Mouse (Mus musculus) hindbrain, postnatal 0 days (tissue): ENCODE results near the gene Fv1. TPM values are rescaled to one million over a fixed set of nuclear protein-coding genes. Genes with fewer than 3 reads are reported as not detected.
"Not testable (repeated sequence)": the region's sequence is repeated elsewhere in the genome, so short reads cannot be mapped to it uniquely, and the experiment has no call there.

ENCODE experiments used
- ATAC-seq: fragments of 200-750 bp; cut with Nextera tagmentation; 2 replicates; pipeline ENCODE4 v1.8.0; 2017; ENCODE audit warnings: mild to moderate bottlenecking, moderate TSS enrichment, moderate library complexity
- DNase-seq: peaks from one replicate; pipeline ENCODE4 v3.0.0-alpha.2; 2015; ENCODE audit warnings: low spot score
- H3K27ac ChIP-seq: fragments of 300-500 bp; sonication (generic); 2 replicates; pipeline ENCODE4 v1.5.1; 2014; ENCODE audit warnings: mild to moderate bottlenecking
- H3K27me3 ChIP-seq: fragments of 300-500 bp; sonication (generic); 2 replicates; pipeline ENCODE4 v1.6.1; 2014; ENCODE audit warnings: low read length, mixed read lengths; ENCODE audit not compliant: insufficient read depth
- H3K36me3 ChIP-seq: fragments of 300-500 bp; sonication (generic); 2 replicates; pipeline ENCODE4 v1.6.1; 2014; ENCODE audit warnings: low read length, mixed read lengths; ENCODE audit not compliant: insufficient read depth
- H3K4me1 ChIP-seq: fragments of 300-500 bp; sonication (generic); 2 replicates; pipeline ENCODE4 v1.6.1; 2014; ENCODE audit warnings: antibody characterized with exemption, low read length, mixed read lengths; ENCODE audit not compliant: insufficient read depth
- H3K4me2 ChIP-seq: fragments of 300-500 bp; sonication (generic); 2 replicates; pipeline ENCODE4 v1.6.1; 2014; ENCODE audit warnings: low read depth, mild to moderate bottlenecking, low read length, moderate library complexity, mixed read lengths
- H3K4me3 ChIP-seq: fragments of 300-500 bp; sonication (generic); 2 replicates; pipeline ENCODE4 v1.5.1; 2014; ENCODE audit warnings: low read length
- H3K9ac ChIP-seq: fragments of 300-500 bp; sonication (generic); replicated peaks from 2 replicates; pipeline ENCODE4 v1.6.1; 2014; ENCODE audit warnings: mild to moderate bottlenecking, low read length, moderate library complexity, mixed read lengths
- H3K9me3 ChIP-seq: fragments of 300-500 bp; sonication (generic); 2 replicates; pipeline ENCODE4 v1.6.1; 2016; ENCODE audit warnings: low read length, mixed read lengths
- CTCF ChIP-seq: IDR thresholded peaks from 2 replicates; pipeline ENCODE4 v1.5.1; 2016; ENCODE audit warnings: antibody characterized with exemption, control low read depth, low read depth
- WGBS: fragments of 180-500 bp; shearing (Covaris S2); extraction: QIAGEN DNeasy Blood & Tissue Kit; methylation state at CpG from one replicate; pipeline ENCODE4 v1.1.7; 2014; 5-methylcytosine and 5-hydroxymethylcytosine counted together
- polyA plus RNA-seq: library from polyadenylated mRNA; unstranded; fragments of >200 nt; fragmentation: Nextera tagmentation; extraction: Ambion mirVana; gene quantifications from 2 replicates; pipeline ENCODE4 v1.2.1, GENCODE M21; 2015
- total RNA-seq: library from RNA; depleted of rRNA; stranded (reverse); fragments of >200 nt; gene quantifications from 2 replicates; pipeline ENCODE4 v1.2.3, GENCODE M21; 2014

Fv1 gene
- total and polyA plus RNA-seq, 2 experiments from 2014 or later: 3.2 to 4.3 TPM

DNA sequence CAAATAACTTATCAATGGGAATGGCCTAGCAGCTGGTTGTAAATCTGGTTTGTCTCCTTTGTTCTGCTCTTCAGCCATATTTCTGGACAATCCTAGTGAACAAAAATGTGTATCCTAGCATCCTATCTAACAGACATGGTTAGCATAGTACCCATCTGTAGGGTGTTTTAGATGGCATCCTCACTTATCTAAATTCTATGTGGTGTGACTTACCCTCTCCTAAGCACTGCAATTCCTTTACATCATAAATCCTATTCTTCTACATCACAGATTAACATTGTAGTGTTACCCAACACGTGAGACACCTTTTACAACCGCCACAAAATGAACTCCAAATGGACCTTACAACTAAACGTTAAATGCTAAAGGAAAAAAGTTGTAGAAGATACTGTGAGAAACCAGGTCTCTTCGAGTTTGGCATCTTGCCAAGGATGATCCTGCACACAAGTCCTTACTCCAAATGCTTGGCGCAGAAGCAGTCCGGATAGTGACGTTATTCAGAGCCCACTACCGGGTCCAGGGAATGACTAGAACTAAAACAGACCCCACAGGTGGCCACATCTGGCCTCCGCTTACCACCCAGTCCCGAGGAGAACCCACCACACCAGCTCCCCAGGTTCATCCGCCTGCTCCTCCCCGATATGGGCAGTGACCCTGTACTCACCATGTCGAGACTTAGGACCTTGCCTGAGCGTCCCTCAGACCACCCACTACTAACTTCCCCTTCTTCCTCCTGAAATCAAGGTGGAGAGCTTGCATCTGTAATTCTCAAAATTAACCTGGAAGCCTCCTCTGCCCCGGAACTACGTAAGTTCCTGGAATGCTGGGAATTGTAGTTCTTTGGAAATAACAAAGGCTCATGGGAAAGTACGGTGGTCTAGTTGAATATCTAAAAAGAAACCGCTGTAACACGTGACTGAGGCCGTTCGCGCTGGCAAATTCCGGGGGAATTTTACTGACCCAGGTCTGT, 20.9 kb upstream of the Fv1 start, which contains the start of gene Zfp933:
Gene Zfp933 (minus strand): TSS at position 753 of the 970 bp plus-strand sequence.
- Histone ChIP-seq H3K27ac (peak within 1 kb of the TSS; percentile 70), H3K27me3 (no peaks in the 10 kb centered on the region), H3K4me2 (peak within 1 kb of the TSS; percentile 70), H3K36me3 (peaks cover 10% of the 10 kb centered on the region), H3K9me3 (peaks cover 15% of the 10 kb centered on the region), H3K4me1 (peaks cover 5% of the 10 kb centered on the region), H3K9ac (peak within 1 kb of the TSS; percentile 78), H3K4me3 (peak within 1 kb of the TSS; percentile 91)
- WGBS: 2% methylated on average over 23 of the region's 23 CpGs
- peak; percentile 95 for ATAC-seq
- DNase-seq: peak; percentile 96
- TF ChIP-seq CTCF: no peak

DNA sequence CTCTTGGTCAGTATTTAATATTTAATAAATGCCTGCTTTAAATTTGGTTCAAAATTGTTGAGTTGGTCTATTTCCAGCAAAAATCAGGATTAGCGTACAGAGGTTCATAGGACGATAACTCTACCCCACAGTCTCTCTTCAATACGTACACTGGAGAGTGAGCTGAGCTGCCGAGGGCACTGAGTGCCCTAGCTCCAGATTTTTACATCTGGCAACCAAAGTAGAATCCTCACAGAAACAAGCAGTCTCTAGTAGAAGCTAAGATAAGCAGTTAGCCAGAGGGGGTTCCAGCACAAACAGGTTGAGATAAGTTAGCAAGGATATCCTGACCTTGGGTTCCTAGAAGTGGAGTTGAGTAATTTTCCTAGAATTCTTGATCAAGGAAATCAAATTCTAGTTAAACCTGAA, 20.2 kb upstream of the Fv1 start:
- ATAC-seq (peak; percentile 80), DNase-seq (no peak)
- peaks cover 7% of the 10 kb centered on the region; the same call in 1 of the 2 replicates for H3K36me3 ChIP-seq
- WGBS: 4% methylated on average over 4 of the region's 4 CpGs
- H3K4me1 ChIP-seq: peaks cover 5% of the 10 kb centered on the region
- TF ChIP-seq CTCF: no peak
- peak overlapping the region; percentile 78 for H3K9ac ChIP-seq
- H3K27ac ChIP-seq: peak overlapping the region; percentile 65
- H3K9me3 ChIP-seq: peaks cover 8% of the 10 kb centered on the region; the same call in 1 of the 2 replicates
- H3K4me2 ChIP-seq: peak overlapping the region; percentile 70
- peak overlapping the region; percentile 91 for H3K4me3 ChIP-seq
- H3K27me3 ChIP-seq: no peaks in the 10 kb centered on the region

DNA sequence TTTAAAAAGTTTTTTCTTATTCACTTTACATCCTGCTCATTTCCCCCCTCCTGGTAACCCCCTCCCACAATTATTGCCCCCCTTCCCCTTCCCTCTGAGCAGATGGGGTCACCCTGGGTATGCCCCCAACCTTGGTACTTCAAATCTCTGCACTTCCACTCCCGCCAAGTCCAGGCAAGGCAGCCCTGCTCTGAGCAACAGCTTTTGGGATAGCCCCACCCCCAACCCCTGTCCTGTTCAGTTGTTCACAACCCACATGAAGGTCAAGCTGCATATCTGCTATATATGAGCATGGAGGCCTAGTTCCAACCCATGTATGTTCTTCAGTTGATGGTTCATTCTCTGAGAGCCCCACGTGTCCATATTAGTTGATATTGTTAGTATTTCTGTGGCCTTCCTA, 18.0 kb upstream of the Fv1 start:
- Histone ChIP-seq H3K27ac (no peak overlapping the region), H3K4me1 (peaks cover 5% of the 10 kb centered on the region), H3K4me2 (no peak overlapping the region), H3K4me3 (no peak overlapping the region), H3K9ac (no peak overlapping the region), H3K9me3 (no peaks in the 10 kb centered on the region), H3K36me3 (no peaks in the 10 kb centered on the region), H3K27me3 (no peaks in the 10 kb centered on the region)
- DNase-seq (no peak), ATAC-seq (no peak)
- no peak for TF ChIP-seq CTCF
- WGBS: 79% methylated on average over 2 of the region's 2 CpGs

DNA sequence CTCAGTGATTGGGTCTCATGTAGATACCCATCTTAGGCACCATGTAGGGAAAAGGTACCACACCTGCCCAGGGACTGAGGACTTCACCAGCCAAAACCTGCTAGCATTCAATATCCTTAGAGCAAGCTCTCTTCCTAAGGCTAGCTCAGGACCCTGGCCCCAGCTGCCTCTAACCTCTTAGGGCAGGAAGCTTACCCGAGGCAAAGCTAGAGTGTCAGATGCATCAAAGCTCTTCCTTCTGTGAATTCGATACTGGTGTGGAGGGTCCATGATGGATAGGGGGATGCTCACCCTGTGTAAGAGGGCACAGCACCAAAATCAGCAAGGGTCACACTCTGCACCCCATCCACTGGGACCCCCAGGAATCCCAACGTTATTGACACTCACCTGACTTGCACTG, 6.7 kb upstream of the Fv1 start:
- Histone ChIP-seq H3K36me3 (peaks cover 22% of the 10 kb centered on the region), H3K27ac (no peak overlapping the region), H3K4me1 (no peaks in the 10 kb centered on the region), H3K4me2 (no peak overlapping the region), H3K9ac (no peak overlapping the region), H3K4me3 (no peak overlapping the region), H3K9me3 (no peaks in the 10 kb centered on the region), H3K27me3 (no peaks in the 10 kb centered on the region)
- DNase-seq (no peak), ATAC-seq (no peak)
- 92% methylated on average over 3 of the region's 3 CpGs for WGBS
- TF ChIP-seq CTCF: no peak

DNA sequence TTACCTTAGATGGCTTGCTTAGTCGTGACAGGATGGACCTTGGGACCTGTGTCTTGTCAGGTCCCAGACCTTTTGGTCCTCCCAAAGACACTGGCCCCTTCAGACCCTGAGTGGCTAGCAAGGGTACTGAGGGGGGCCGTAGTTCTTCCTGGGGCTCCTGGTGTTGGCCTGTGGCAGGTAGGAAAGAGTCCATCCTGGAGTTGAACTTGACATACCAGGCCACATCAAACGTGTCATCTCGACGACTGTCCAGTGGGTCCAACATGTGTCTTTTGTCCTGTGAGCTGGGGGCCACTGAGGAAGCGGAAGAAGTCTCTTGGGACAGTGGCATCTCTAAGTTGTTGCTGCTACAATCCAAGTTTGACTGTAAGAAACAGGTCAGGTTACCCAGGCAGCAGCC, 3.1 kb upstream of the Fv1 start:
- no peak overlapping the region for H3K27ac ChIP-seq
- TF ChIP-seq CTCF: no peak
- H3K4me2 ChIP-seq: no peak overlapping the region
- DNase-seq (no peak), ATAC-seq (no peak)
- peaks cover 21% of the 10 kb centered on the region for H3K36me3 ChIP-seq
- 96% methylated on average over 6 of the region's 6 CpGs for WGBS
- H3K27me3 ChIP-seq: no peaks in the 10 kb centered on the region
- H3K4me1 ChIP-seq: peaks cover 16% of the 10 kb centered on the region
- H3K9ac ChIP-seq: no peak overlapping the region
- H3K9me3 ChIP-seq: no peaks in the 10 kb centered on the region
- no peak overlapping the region for H3K4me3 ChIP-seq

DNA sequence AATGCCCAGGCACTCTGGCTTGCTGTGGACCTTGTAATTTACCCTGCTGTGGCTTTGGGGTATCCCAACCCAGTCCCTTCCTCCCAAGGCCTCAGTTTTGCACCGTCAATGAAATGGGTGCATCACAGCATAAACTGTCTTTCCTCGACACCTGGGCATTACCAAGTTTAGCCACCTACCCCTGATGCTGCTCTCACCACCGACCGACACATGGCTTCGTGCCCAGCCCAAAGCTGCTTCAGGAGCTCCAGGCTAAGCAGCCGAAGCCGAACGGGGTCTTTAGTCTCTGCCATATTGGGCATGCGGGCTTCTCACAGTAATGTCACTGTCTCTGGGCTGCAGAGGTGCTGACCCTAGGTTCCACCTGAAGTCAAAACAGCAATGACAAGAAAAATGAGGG, 2.7 kb upstream of the Fv1 start:
- Histone ChIP-seq H3K27me3 (no peaks in the 10 kb centered on the region), H3K27ac (no peak overlapping the region), H3K4me3 (no peak overlapping the region), H3K36me3 (peaks cover 17% of the 10 kb centered on the region; the same call in 1 of the 2 replicates), H3K4me1 (peaks cover 16% of the 10 kb centered on the region), H3K9ac (no peak overlapping the region), H3K9me3 (no peaks in the 10 kb centered on the region), H3K4me2 (no peak overlapping the region)
- TF ChIP-seq CTCF: no peak
- DNase-seq (no peak), ATAC-seq (no peak)
- WGBS: 92% methylated on average over 9 of the region's 9 CpGs

DNA sequence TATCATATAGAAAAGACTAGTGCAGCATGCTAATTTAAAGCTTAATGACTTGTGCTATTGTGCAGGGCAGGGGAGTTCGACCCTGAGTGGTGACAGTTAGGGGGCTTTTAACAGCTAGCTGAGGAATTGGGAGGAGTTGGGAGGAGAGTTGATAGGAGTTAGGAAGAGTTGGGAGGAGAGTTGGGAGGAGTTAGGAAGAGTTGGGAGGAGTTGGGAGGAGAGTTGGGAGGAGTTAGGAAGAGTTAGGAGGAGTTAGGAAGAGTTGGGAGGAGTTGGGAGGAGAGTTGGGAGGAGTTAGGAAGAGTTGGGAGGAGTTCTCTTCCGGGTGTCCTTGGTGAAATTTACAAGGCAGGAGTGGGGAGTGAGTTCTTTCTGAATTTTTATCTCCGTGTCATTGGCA, 2.0 kb upstream of the Fv1 start:
- not testable (repeated sequence) for H3K4me3 ChIP-seq, H3K27me3 ChIP-seq, H3K9ac ChIP-seq, H3K9me3 ChIP-seq, H3K4me2 ChIP-seq, ATAC-seq, H3K27ac ChIP-seq, DNase-seq
- WGBS: 71% methylated on average over 3 of the region's 3 CpGs
- Histone ChIP-seq H3K36me3 (peaks cover 13% of the 10 kb centered on the region; the same call in 1 of the 2 replicates), H3K4me1 (peaks cover 16% of the 10 kb centered on the region)
